Mouse (Mus musculus) G1E (cell line): Measurements from ENCODE around the gene Trim52.

ENCODE experiments used
- CTCF ChIP-seq: IDR thresholded peaks from 2 replicates; pipeline ENCODE4 v1.5.1; 2012; ENCODE audit warnings: low read depth, low read length, inconsistent platforms, mixed read lengths
- GATA1 ChIP-seq: IDR thresholded peaks from 2 replicates; pipeline ENCODE4 v1.6.1; 2012; ENCODE audit warnings: borderline replicate concordance, low read length, inconsistent platforms, mixed read lengths
- GATA2 ChIP-seq: IDR thresholded peaks from 2 replicates; pipeline ENCODE4 v1.6.1; 2012; ENCODE audit warnings: low read depth, low read length, inconsistent platforms, borderline replicate concordance
- POLR2AphosphoS5 ChIP-seq: IDR thresholded peaks from 2 replicates; pipeline ENCODE4 v1.6.1; 2012; ENCODE audit warnings: low read depth, low read length, inconsistent platforms; ENCODE audit not compliant: insufficient replicate concordance
- TAL1 ChIP-seq: conservative IDR thresholded peaks from 2 replicates; pipeline ENCODE4 v1.6.1; 2012; ENCODE audit warnings: low read depth, low read length, inconsistent platforms, mixed read lengths

DNA sequence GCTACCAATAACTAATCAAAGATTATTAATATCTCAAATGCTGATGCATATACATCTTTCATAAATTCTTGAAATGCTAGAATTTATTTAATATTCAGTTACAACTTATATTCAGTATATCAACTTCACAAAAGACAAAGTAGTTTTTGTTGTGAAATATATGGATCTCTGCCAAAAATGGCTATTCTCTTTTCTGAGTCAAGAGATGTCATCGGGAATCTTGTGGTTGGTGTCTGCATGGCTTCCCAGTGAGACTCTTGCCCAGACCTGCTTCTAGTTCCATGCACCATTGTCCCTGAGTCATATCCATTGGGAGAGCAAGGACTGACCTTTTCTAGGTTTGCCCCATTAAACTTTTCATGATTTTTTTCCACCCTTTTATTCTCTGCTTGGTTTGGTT is 50.5 kb downstream of the Trim52 start:
- TF ChIP-seq CTCF: no peak
- no peak for TF ChIP-seq GATA1
- no peak for TF ChIP-seq TAL1
- TF ChIP-seq POLR2AphosphoS5: no peak
- no peak for TF ChIP-seq GATA2
